Mouse (Mus musculus): ENCODE data around the gene Gm5426. TPM values are rescaled to one million over a fixed set of nuclear protein-coding genes. Genes with fewer than 3 reads are reported as not detected.

Gene Gm5426
- polyA plus RNA-seq, 1 experiment from 2014 or later, result not detected

GRCm38 (mm10) chr10:96176916-96177315, 40.5 kb downstream of the Gm5426 start:
- WGBS (ENCODE audit: insufficient replicate concordance), result 74% methylated on average over 6 of the region's 6 CpGs
- no peaks in the 10 kb centered on the region for H3K36me3 ChIP-seq
- no peak for DNase-seq

GRCm38 (mm10) chr10:96180554-96181397, 44.4 kb downstream of the Gm5426 start:
- WGBS (ENCODE audit: insufficient replicate concordance), result 16% methylated on average over 12 of the region's 12 CpGs
- Histone ChIP-seq H3K27ac (peak overlapping the region; percentile 66), H3K27me3 (no peaks in the 10 kb centered on the region), H3K4me2 (peak overlapping the region; percentile 17; the same call in 1 of the 2 replicates), H3K4me3 (replicated peaks) (no peak overlapping the region), H3K9me3 (replicated peaks) (no peaks in the 10 kb centered on the region), H3K9ac (no peak overlapping the region), H3K4me1 (replicated peaks) (peaks cover 24% of the 10 kb centered on the region), H3K36me3 (no peaks in the 10 kb centered on the region)
- ATAC-seq (ENCODE audit: low read depth), result no peak
- DNase-seq, result no peak

More at GRCm38 (mm10) chr10:96176916-96177315, 40.5 kb downstream of the Gm5426 start:
- no peak overlapping the region for H3K4me3 ChIP-seq (replicated peaks)
- no peak for ATAC-seq (ENCODE audit: low read depth)
- peaks cover 24% of the 10 kb centered on the region for H3K4me1 ChIP-seq (replicated peaks)
- no peak overlapping the region for H3K9ac ChIP-seq
- H3K27me3 ChIP-seq, result no peaks in the 10 kb centered on the region
- H3K4me2 ChIP-seq, result no peak overlapping the region
- no peaks in the 10 kb centered on the region for H3K9me3 ChIP-seq (replicated peaks)
- no peak overlapping the region for H3K27ac ChIP-seq

- no peaks in the 10 kb centered on the region for H3K9me3 ChIP-seq (replicated peaks)
- ATAC-seq (ENCODE audit: low read depth) (peak; percentile 63), DNase-seq (no peak)
- WGBS (ENCODE audit: insufficient replicate concordance), result 21% methylated on average over 5 of the region's 5 CpGs
- peak overlapping the region; percentile 17; the same call in 1 of the 2 replicates for H3K4me2 ChIP-seq
- H3K4me3 ChIP-seq (replicated peaks), result no peak overlapping the region
- H3K4me1 ChIP-seq (replicated peaks), result peaks cover 24% of the 10 kb centered on the region
- no peaks in the 10 kb centered on the region for H3K36me3 ChIP-seq
- no peaks in the 10 kb centered on the region for H3K27me3 ChIP-seq
- H3K9ac ChIP-seq, result no peak overlapping the region
- peak overlapping the region; percentile 66 for H3K27ac ChIP-seq
Measured at GRCm38 (mm10) chr10:96181398-96181790, 45.0 kb downstream of the Gm5426 start.

GRCm38 (mm10) chr10:96181883-96182628, 45.7 kb downstream of the Gm5426 start:
- Histone ChIP-seq H3K36me3 (no peaks in the 10 kb centered on the region), H3K4me1 (replicated peaks) (peaks cover 25% of the 10 kb centered on the region), H3K27ac (no peak overlapping the region), H3K4me2 (no peak overlapping the region), H3K4me3 (replicated peaks) (no peak overlapping the region), H3K27me3 (no peaks in the 10 kb centered on the region), H3K9ac (no peak overlapping the region), H3K9me3 (replicated peaks) (no peaks in the 10 kb centered on the region)
- WGBS (ENCODE audit: insufficient replicate concordance), result 71% methylated on average over 6 of the region's 6 CpGs
- ATAC-seq (ENCODE audit: low read depth), result no peak
- DNase-seq, result no peak

- no peaks in the 10 kb centered on the region for H3K27me3 ChIP-seq
- WGBS (ENCODE audit: insufficient replicate concordance), result 64% methylated on average over 2 of the region's 2 CpGs
- no peaks in the 10 kb centered on the region for H3K9me3 ChIP-seq (replicated peaks)
- no peak for ATAC-seq (ENCODE audit: low read depth)
- no peak overlapping the region for H3K4me2 ChIP-seq
- no peak for DNase-seq
- no peaks in the 10 kb centered on the region for H3K36me3 ChIP-seq
- peaks cover 30% of the 10 kb centered on the region for H3K4me1 ChIP-seq (replicated peaks)
- no peak overlapping the region for H3K9ac ChIP-seq
- H3K27ac ChIP-seq, result no peak overlapping the region
- H3K4me3 ChIP-seq (replicated peaks), result no peak overlapping the region
Measured at GRCm38 (mm10) chr10:96185026-96185425, 48.6 kb downstream of the Gm5426 start.

- H3K36me3 ChIP-seq, result no peaks in the 10 kb centered on the region
- H3K4me3 ChIP-seq (replicated peaks), result no peak overlapping the region
- ATAC-seq (ENCODE audit: low read depth) (no peak), DNase-seq (no peak)
- no peak overlapping the region for H3K4me2 ChIP-seq
- no peak overlapping the region for H3K27ac ChIP-seq
- no peak overlapping the region for H3K9ac ChIP-seq
- no peaks in the 10 kb centered on the region for H3K27me3 ChIP-seq
- no peaks in the 10 kb centered on the region for H3K9me3 ChIP-seq (replicated peaks)
- 44% methylated on average over 3 of the region's 3 CpGs for WGBS (ENCODE audit: insufficient replicate concordance)
- H3K4me1 ChIP-seq (replicated peaks), result peaks cover 25% of the 10 kb centered on the region
Measured at GRCm38 (mm10) chr10:96185601-96186000, 49.2 kb downstream of the Gm5426 start.

Small RNAs within 50 kb of the gene (microRNA-seq; reads per million reads assigned to microRNA genes)
- not detected for gene Gm22913

Other genes starting within 250 kb of the Gm5426 start
- 10.3 and 10.6 TPM in 2 replicates for gene Eea1, start 196.0 kb upstream of the Gm5426 start, polyA plus RNA-seq (2015; fragmentation: Nextera tagmentation; extraction: Ambion mirVana)